Mouse (Mus musculus): ENCODE measurements around the gene Gm525. TPM values are rescaled to one million over a fixed set of nuclear protein-coding genes. Genes with fewer than 3 reads are reported as not detected.
A peak's percentile ranks its signal among the peaks of the same experiment; 100 is the strongest.

Gm525 gene
- polyA plus RNA-seq, 1 experiment from 2014 or later, result 0.93 TPM

DNA sequence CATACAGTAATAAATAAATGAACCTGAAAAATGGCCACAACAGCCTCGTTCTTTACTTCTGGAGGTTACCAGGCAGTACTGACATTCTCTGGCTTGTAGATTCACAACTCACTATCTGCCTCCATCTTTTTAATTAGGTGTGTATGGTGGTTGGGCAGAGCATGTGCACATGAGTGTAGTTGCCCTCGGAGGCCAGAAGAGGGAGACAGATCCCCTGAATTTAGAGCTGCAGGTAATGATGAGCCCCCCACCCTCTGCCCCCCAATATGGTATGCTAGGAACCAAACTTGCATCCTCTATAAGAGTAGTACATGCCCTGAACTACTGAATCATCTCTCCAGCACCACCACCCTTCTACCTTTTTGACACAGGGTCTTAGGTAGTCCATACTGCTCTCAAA lies 64.3 kb downstream of the Gm525 start:
- H3K4me2 ChIP-seq (replicated peaks; ENCODE audit: low read depth), result no peak overlapping the region

More for the DNA sequence above, 64.3 kb downstream of the Gm525 start:
- 96% methylated on average over 2 of the region's 2 CpGs for WGBS
- no peaks in the 10 kb centered on the region for H3K4me1 ChIP-seq (replicated peaks; ENCODE audit: control insufficient read depth, insufficient read depth, low read length)
- TF ChIP-seq CTCF (IDR thresholded peaks at IDR 0.05; ENCODE audit: low read depth), result 0 out of 2 replicates have a peak, but pooled peaks have one; percentile 12
- H3K36me3 ChIP-seq (ENCODE audit: control insufficient read depth, insufficient read depth), result no peaks in the 10 kb centered on the region
- ATAC-seq, result no peak
- H3K27me3 ChIP-seq (replicated peaks; ENCODE audit: control insufficient read depth, insufficient read depth, low read length), result no peaks in the 10 kb centered on the region
- H3K27ac ChIP-seq (ENCODE audit: low read depth, low read length), result no peak overlapping the region
- no peak overlapping the region for H3K4me3 ChIP-seq (ENCODE audit: low read depth, low read length)
- no peak overlapping the region for H3K9ac ChIP-seq (ENCODE audit: low read depth, low read length)
- H3K9me3 ChIP-seq (ENCODE audit: control insufficient read depth), result no peaks in the 10 kb centered on the region

Other genes starting within 250 kb of the Gm525 start
- gene Akap1, start 209.3 kb upstream of the Gm525 start, polyA plus RNA-seq (2015; fragmentation: Nextera tagmentation; extraction: Ambion mirVana), result 12.3 and 12.4 TPM in 2 replicates
- gene Scpep1, start 118.4 kb upstream of the Gm525 start, polyA plus RNA-seq (2015; fragmentation: Nextera tagmentation; extraction: Ambion mirVana), result 191 and 210 TPM in 2 replicates
- not detected in 2 replicates for gene Elobl, start 106.9 kb upstream of the Gm525 start, polyA plus RNA-seq (2015; fragmentation: Nextera tagmentation; extraction: Ambion mirVana)
- gene Coil, start 103.6 kb upstream of the Gm525 start, polyA plus RNA-seq (2015; fragmentation: Nextera tagmentation; extraction: Ambion mirVana), result 4.1 and 4.6 TPM in 2 replicates
- 24.2 and 26.2 TPM in 2 replicates for gene Trim25, start 74.5 kb upstream of the Gm525 start, polyA plus RNA-seq (2015; fragmentation: Nextera tagmentation; extraction: Ambion mirVana)
- gene Dgke, start 7.0 kb upstream of the Gm525 start, polyA plus RNA-seq (2015; fragmentation: Nextera tagmentation; extraction: Ambion mirVana), result 1.7 and 2.0 TPM in 2 replicates
- 2.9 and 3.1 TPM in 2 replicates for gene Nog, start 228.5 kb downstream of the Gm525 start, polyA plus RNA-seq (2015; fragmentation: Nextera tagmentation; extraction: Ambion mirVana)